Mouse (Mus musculus) E14TG2a.4 (cell line): ENCODE measurements around the gene Rnf26.

ENCODE experiments used
- H3K27me3 ChIP-seq: 2 replicates; pipeline ENCODE4 v1.6.1; 2014; ENCODE audit warnings: low read length, control low read depth; ENCODE audit not compliant: insufficient read depth
- H3K36me3 ChIP-seq: 2 replicates; pipeline ENCODE4 v1.6.1; 2014; ENCODE audit warnings: low read length, control low read depth; ENCODE audit not compliant: insufficient read depth
- H3K4me1 ChIP-seq: replicated peaks from 2 replicates; pipeline ENCODE4 v1.6.1; 2014; ENCODE audit warnings: low read depth, low read length, control low read depth
- H3K4me3 ChIP-seq: replicated peaks from 2 replicates; pipeline ENCODE4 v1.5.1; 2014; ENCODE audit warnings: mild to moderate bottlenecking, low read length
- H3K9me3 ChIP-seq: 2 replicates; pipeline ENCODE4 v1.6.1; 2014; ENCODE audit warnings: low read length, control low read depth
- CTCF ChIP-seq: conservative IDR thresholded peaks from 2 replicates; pipeline ENCODE4 v1.5.1; 2014; ENCODE audit warnings: low read length
- NANOG ChIP-seq: IDR thresholded peaks from 2 replicates; pipeline ENCODE4 v1.6.1; 2014; ENCODE audit warnings: borderline replicate concordance, low read length, mixed read lengths
- POU5F1 ChIP-seq: IDR thresholded peaks from 2 replicates; pipeline ENCODE4 v1.6.1; 2014; ENCODE audit warnings: low read length, borderline replicate concordance

Gene Rnf26

GRCm38 (mm10) chr9:44135731-44136411, 22.6 kb upstream of the Rnf26 start:
- Histone ChIP-seq H3K9me3 (no peaks in the 10 kb centered on the region), H3K4me1 (peaks cover 80% of the 10 kb centered on the region), H3K27me3 (peaks cover 56% of the 10 kb centered on the region), H3K36me3 (peaks cover 47% of the 10 kb centered on the region), H3K4me3 (peak overlapping the region; percentile 86)
- TF ChIP-seq POU5F1 = no peak
- no peak for TF ChIP-seq NANOG
- no peak for TF ChIP-seq CTCF

GRCm38 (mm10) chr9:44134851-44135730, 21.8 kb upstream of the Rnf26 start:
- H3K27me3 ChIP-seq = peaks cover 56% of the 10 kb centered on the region
- H3K4me3 ChIP-seq = peak overlapping the region; percentile 86
- peaks cover 39% of the 10 kb centered on the region for H3K36me3 ChIP-seq
- no peaks in the 10 kb centered on the region for H3K9me3 ChIP-seq
- peaks cover 80% of the 10 kb centered on the region for H3K4me1 ChIP-seq
- no peak for TF ChIP-seq POU5F1
- no peak for TF ChIP-seq CTCF
- TF ChIP-seq NANOG = no peak

GRCm38 (mm10) chr9:44134101-44134850, 21.0 kb upstream of the Rnf26 start, which contains the start of gene Mcam:
TSS of gene Mcam (plus strand) at chr9:44134469.
- no peaks in the 10 kb centered on the region for H3K9me3 ChIP-seq
- peak within 1 kb of the TSS; percentile 86 for H3K4me3 ChIP-seq
- no peak for TF ChIP-seq CTCF
- no peak for TF ChIP-seq NANOG
- no peak for TF ChIP-seq POU5F1
- peaks cover 31% of the 10 kb centered on the region for H3K36me3 ChIP-seq
- H3K27me3 ChIP-seq = peaks cover 56% of the 10 kb centered on the region
- peaks cover 80% of the 10 kb centered on the region for H3K4me1 ChIP-seq

GRCm38 (mm10) chr9:44133287-44133686, 20.0 kb upstream of the Rnf26 start:
- H3K36me3 ChIP-seq = peaks cover 21% of the 10 kb centered on the region
- H3K4me1 ChIP-seq = peaks cover 80% of the 10 kb centered on the region
- TF ChIP-seq CTCF (no peak), NANOG (no peak), POU5F1 (no peak)
- H3K9me3 ChIP-seq = no peaks in the 10 kb centered on the region
- H3K4me3 ChIP-seq = no peak overlapping the region; the same call in none of the 2 replicates
- H3K27me3 ChIP-seq = peaks cover 56% of the 10 kb centered on the region

GRCm38 (mm10) chr9:44132200-44132599, 18.9 kb upstream of the Rnf26 start:
- Histone ChIP-seq H3K36me3 (peaks cover 11% of the 10 kb centered on the region), H3K4me1 (peaks cover 82% of the 10 kb centered on the region), H3K4me3 (no peak overlapping the region), H3K9me3 (no peaks in the 10 kb centered on the region), H3K27me3 (peaks cover 56% of the 10 kb centered on the region)
- no peak for TF ChIP-seq CTCF
- TF ChIP-seq POU5F1 = no peak
- no peak for TF ChIP-seq NANOG

GRCm38 (mm10) chr9:44131276-44131590, 17.9 kb upstream of the Rnf26 start:
- no peak for TF ChIP-seq POU5F1
- no peak for TF ChIP-seq CTCF
- no peak for TF ChIP-seq NANOG
- Histone ChIP-seq H3K9me3 (no peaks in the 10 kb centered on the region), H3K4me3 (peak overlapping the region; percentile 74), H3K36me3 (peaks cover 2% of the 10 kb centered on the region; the same call in 1 of the 2 replicates), H3K4me1 (peaks cover 85% of the 10 kb centered on the region), H3K27me3 (peaks cover 49% of the 10 kb centered on the region)

- Histone ChIP-seq H3K27me3 (peaks cover 44% of the 10 kb centered on the region), H3K36me3 (no peaks in the 10 kb centered on the region), H3K9me3 (no peaks in the 10 kb centered on the region), H3K4me3 (peak overlapping the region; percentile 74), H3K4me1 (peaks cover 83% of the 10 kb centered on the region)
- no peak for TF ChIP-seq NANOG
- TF ChIP-seq POU5F1 = no peak
- TF ChIP-seq CTCF = no peak
Measured at GRCm38 (mm10) chr9:44130581-44131275, 17.4 kb upstream of the Rnf26 start.

GRCm38 (mm10) chr9:44130034-44130433, 16.7 kb upstream of the Rnf26 start:
- Histone ChIP-seq H3K4me3 (peak overlapping the region; percentile 74), H3K4me1 (peaks cover 83% of the 10 kb centered on the region)
- TF ChIP-seq NANOG (no peak), CTCF (no peak), POU5F1 (no peak)

More at GRCm38 (mm10) chr9:44130034-44130433, 16.7 kb upstream of the Rnf26 start:
- H3K36me3 ChIP-seq = no peaks in the 10 kb centered on the region
- peaks cover 37% of the 10 kb centered on the region for H3K27me3 ChIP-seq
- no peaks in the 10 kb centered on the region for H3K9me3 ChIP-seq
